Mouse (Mus musculus) lung, embryonic 15.5 days (tissue): ENCODE measurements at regions not wholly inside any gene's neighbourhood (a gene's known extent, or its start where the extent isn't known, plus 50 kb on each side); places are given as distances from the start of the nearest gene placed in this dataset.

Experiments
- ATAC-seq: fragments of 200-750 bp; cut with Nextera tagmentation; 2 replicates; pipeline ENCODE4 v1.8.0; 2017; ENCODE audit warnings: moderate number of reproducible peaks, borderline replicate concordance; ENCODE audit not compliant: low FRiP score, low TSS enrichment; ENCODE audit errors: extremely low read depth
- H3K27ac ChIP-seq: fragments of 300-500 bp; sonication (generic); 2 replicates; pipeline ENCODE4 v1.5.1; 2015; ENCODE audit warnings: moderate library complexity, mild to moderate bottlenecking, inconsistent platforms
- H3K27me3 ChIP-seq: fragments of 300-500 bp; sonication (generic); 2 replicates; pipeline ENCODE4 v1.6.1; 2015; ENCODE audit warnings: inconsistent platforms
- H3K36me3 ChIP-seq: fragments of 300-500 bp; sonication (generic); 2 replicates; pipeline ENCODE4 v1.6.1; 2015; ENCODE audit warnings: inconsistent platforms
- H3K4me1 ChIP-seq: fragments of 300-500 bp; sonication (generic); 2 replicates; pipeline ENCODE4 v1.6.1; 2015; ENCODE audit warnings: inconsistent platforms
- H3K4me2 ChIP-seq: fragments of 300-500 bp; sonication (generic); 2 replicates; pipeline ENCODE4 v1.6.1; 2015; ENCODE audit warnings: inconsistent platforms, mild to moderate bottlenecking, moderate library complexity
- H3K4me3 ChIP-seq: fragments of 300-500 bp; sonication (generic); 2 replicates; pipeline ENCODE4 v1.5.1; 2015; ENCODE audit warnings: mild to moderate bottlenecking, inconsistent platforms
- H3K9ac ChIP-seq: fragments of 300-500 bp; sonication (generic); 2 replicates; pipeline ENCODE4 v1.6.1; 2015; ENCODE audit warnings: inconsistent platforms
- H3K9me3 ChIP-seq: fragments of 300-500 bp; sonication (generic); 2 replicates; pipeline ENCODE4 v1.6.1; 2016; ENCODE audit warnings: inconsistent platforms
- WGBS: fragments of 180-500 bp; shearing (Covaris S2); methylation state at CpG from one replicate; pipeline ENCODE4 v1.1.7; 2015; 5-methylcytosine and 5-hydroxymethylcytosine counted together

DNA sequence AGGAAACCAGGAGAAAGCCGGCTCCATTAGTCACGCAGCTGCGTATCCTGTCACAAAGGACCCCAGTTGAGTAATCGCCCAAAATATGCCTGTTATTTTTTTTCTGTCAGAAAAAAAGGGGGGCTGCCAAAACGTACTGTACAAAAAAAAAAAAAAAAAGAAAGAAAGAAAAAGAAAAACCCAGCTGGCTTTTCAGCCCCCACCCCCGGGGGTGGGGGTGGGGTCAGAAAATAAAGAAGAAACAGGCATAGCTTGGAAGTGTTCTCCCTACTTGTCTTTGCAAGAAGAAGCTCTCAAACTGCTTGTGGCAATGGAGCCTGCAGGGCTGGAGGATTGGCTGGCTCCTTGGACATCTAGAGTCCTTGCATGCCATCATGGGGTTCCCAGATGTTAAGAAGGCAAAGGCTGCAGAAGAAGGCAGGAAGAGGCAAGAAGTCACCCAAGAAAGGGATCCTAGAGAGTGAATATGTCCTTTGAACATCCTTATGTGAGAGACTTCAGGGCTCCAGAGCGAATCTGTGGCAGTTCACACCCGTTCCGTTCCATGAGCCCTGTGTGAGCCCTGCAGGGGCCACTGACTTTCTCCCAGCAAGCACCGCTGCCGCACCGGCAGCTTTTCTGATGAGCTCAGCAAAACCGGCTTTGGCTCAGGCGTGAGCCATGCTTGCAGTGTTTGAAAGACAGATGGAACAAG is 98.8 kb downstream of the Zfp36l1 start:
- no peaks in the 10 kb centered on the region for H3K27me3 ChIP-seq
- H3K36me3 ChIP-seq, result no peaks in the 10 kb centered on the region
- ATAC-seq, result peak; percentile 31; the same call in 1 of the 2 replicates
- no peak overlapping the region for H3K9ac ChIP-seq
- peak overlapping the region; percentile 39 for H3K4me2 ChIP-seq
- peaks cover 71% of the 10 kb centered on the region for H3K4me1 ChIP-seq
- H3K4me3 ChIP-seq, result no peak overlapping the region
- peak overlapping the region; percentile 88 for H3K27ac ChIP-seq
- WGBS, result 20% methylated on average over 14 of the region's 14 CpGs
- no peaks in the 10 kb centered on the region for H3K9me3 ChIP-seq

DNA sequence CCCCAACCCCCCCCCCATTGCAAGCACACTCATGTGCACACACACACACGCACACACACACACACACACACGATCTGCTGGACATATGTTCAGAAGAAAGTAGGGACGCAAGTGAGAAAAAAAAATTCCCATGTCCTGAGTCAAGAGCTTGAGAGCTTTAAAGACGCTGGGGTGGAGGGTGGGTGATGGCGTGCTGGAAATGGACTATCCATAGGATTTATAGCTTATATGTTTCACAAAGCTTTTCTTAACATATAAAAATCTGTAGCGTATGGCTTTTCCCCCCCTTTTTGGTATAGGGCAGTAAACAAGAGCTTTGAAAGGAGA is 99.3 kb downstream of the Zfp36l1 start:
- peak; percentile 12; the same call in 1 of the 2 replicates for ATAC-seq
- no peaks in the 10 kb centered on the region for H3K36me3 ChIP-seq
- no peak overlapping the region for H3K9ac ChIP-seq
- H3K4me3 ChIP-seq, result no peak overlapping the region
- WGBS, result 36% methylated on average over 6 of the region's 6 CpGs
- peak overlapping the region; percentile 88 for H3K27ac ChIP-seq
- H3K4me2 ChIP-seq, result peak overlapping the region; percentile 39
- H3K27me3 ChIP-seq, result no peaks in the 10 kb centered on the region
- H3K4me1 ChIP-seq, result peaks cover 67% of the 10 kb centered on the region
- H3K9me3 ChIP-seq, result no peaks in the 10 kb centered on the region

DNA sequence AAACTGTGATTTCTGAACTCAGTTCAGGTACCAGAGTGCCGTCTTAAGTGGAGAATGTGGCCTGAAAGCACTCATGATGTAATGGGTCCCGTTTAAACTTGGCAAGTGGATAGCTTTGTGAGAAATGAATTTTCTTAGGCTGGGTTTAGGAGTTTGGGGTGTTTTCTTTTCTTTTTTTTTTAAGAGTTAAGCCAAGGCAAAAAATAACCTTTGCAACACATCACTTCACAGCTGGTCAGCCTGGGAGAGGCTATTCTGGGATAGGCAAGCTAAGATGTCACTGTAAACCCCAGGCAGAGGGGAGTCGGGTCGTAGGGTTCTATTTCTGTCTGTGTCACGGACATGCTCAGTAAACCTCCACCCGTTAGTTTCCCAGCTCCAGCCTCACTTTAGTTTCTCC is 100.9 kb downstream of the Zfp36l1 start:
- H3K27me3 ChIP-seq, result no peaks in the 10 kb centered on the region
- no peak overlapping the region for H3K9ac ChIP-seq
- 57% methylated on average over 6 of the region's 6 CpGs for WGBS
- H3K27ac ChIP-seq, result peak overlapping the region; percentile 26; the same call in 1 of the 2 replicates
- H3K36me3 ChIP-seq, result no peaks in the 10 kb centered on the region
- H3K9me3 ChIP-seq, result no peaks in the 10 kb centered on the region
- H3K4me2 ChIP-seq, result no peak overlapping the region
- peaks cover 50% of the 10 kb centered on the region for H3K4me1 ChIP-seq
- no peak for ATAC-seq
- no peak overlapping the region for H3K4me3 ChIP-seq

DNA sequence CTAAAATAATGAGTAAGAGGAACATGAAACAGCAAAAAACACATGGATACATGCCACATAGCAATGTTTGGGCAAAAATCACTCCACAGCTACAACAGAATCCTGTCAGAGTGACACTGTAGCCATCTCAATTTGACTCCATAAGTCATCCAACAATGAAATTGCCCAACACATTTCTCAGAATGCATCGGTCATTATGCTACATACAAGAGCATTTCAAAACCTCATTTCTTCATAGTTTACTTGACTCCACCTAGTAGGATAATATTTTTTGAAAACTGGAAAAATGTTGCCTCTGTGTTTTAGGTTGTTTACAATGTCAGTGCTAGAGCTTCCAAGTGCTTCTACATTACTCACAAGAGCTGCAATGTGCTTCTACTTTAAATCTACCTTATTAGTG is 101.9 kb downstream of the Zfp36l1 start:
- H3K4me2 ChIP-seq, result no peak overlapping the region
- ATAC-seq, result no peak
- no peaks in the 10 kb centered on the region for H3K9me3 ChIP-seq
- H3K4me1 ChIP-seq, result peaks cover 41% of the 10 kb centered on the region
- 0 out of 2 replicates have a peak overlapping the region, but pooled peaks have one; percentile 26 for H3K27ac ChIP-seq
- no peaks in the 10 kb centered on the region for H3K36me3 ChIP-seq
- no peak overlapping the region for H3K9ac ChIP-seq
- H3K4me3 ChIP-seq, result no peak overlapping the region
- WGBS, result 74% methylated on average over 1 of the region's 1 CpGs
- H3K27me3 ChIP-seq, result no peaks in the 10 kb centered on the region

DNA sequence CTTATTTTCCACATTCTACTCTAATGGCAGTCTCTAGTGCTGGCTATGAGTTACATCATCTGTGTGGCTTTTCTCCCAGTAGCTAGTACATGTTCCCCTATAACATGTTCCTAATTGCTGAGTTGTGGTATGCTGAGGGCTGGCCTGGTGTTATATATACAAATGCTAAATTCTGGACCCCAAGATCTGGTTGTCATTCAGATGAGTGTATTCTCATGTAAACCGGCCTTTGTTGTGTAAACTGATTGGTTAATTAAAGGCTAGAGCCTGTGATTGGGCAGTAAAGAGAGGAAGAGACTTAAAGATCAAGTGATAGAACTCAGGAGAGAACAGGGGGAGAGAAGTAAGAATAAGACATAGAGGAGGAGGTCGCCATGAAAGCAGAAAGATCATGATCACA is 102.6 kb downstream of the Zfp36l1 start:
- no peaks in the 10 kb centered on the region for H3K27me3 ChIP-seq
- no peaks in the 10 kb centered on the region for H3K9me3 ChIP-seq
- H3K9ac ChIP-seq, result no peak overlapping the region
- 64% methylated on average over 2 of the region's 2 CpGs for WGBS
- no peak overlapping the region for H3K4me3 ChIP-seq
- peaks cover 40% of the 10 kb centered on the region for H3K4me1 ChIP-seq
- ATAC-seq, result no peak
- no peaks in the 10 kb centered on the region for H3K36me3 ChIP-seq
- no peak overlapping the region for H3K4me2 ChIP-seq
- no peak overlapping the region for H3K27ac ChIP-seq

DNA sequence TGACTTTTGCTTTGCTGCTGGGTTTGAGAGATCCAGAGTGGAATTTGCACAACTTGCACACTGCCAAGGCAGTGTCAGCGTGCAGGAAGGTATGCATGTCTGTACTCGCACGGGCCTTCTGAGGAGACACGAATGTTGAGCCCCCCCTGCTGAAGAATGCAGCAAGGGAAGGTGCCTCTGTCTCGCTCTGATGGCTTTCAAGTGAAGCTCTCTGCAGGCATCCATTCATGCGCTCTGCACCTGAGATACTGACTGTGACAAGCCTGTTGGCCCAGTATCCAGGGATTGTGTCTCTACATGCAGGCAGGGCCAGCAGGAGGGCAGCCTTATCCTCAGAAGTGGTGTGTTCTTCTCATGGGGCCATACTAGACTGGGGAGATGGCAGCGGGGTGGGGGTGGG is 105.0 kb downstream of the Zfp36l1 start:
- Histone ChIP-seq H3K4me3 (no peak overlapping the region), H3K9me3 (no peaks in the 10 kb centered on the region), H3K27ac (no peak overlapping the region), H3K27me3 (no peaks in the 10 kb centered on the region), H3K4me1 (peaks cover 18% of the 10 kb centered on the region), H3K4me2 (no peak overlapping the region), H3K36me3 (no peaks in the 10 kb centered on the region), H3K9ac (no peak overlapping the region)
- WGBS, result 55% methylated on average over 7 of the region's 7 CpGs
- ATAC-seq, result no peak

DNA sequence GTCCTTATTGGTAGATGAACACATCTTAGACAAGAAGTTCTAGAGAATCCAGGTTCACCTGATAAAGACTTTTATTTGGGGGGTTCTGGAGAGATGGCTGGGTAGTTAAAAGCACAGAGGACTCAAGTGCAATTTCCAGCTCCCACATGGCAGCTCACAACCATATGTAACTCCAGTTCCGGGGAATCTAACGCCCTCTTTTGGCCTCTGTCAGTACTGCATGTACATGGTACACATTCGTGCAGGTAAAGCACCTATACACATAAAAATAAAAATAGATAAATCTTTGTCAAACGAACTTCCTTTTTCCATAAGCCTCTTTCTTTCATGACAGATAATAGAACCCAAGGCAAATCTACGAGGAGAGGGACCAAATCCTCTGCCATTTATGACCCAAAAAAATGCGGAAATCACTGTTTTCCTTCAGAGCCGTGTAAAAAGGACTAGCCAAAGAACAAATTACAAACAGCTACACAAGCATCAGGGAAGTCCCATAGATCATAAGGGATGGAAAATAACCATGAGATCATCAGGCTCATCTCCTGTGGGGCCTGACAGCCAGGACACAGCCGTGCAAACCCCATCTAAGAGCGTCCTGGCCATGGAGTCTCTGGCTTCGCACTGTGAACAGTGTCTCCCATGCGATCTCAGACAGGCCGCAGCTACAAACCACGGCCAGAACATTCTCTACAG is 107.4 kb downstream of the Zfp36l1 start:
- no peak overlapping the region for H3K27ac ChIP-seq

DNA sequence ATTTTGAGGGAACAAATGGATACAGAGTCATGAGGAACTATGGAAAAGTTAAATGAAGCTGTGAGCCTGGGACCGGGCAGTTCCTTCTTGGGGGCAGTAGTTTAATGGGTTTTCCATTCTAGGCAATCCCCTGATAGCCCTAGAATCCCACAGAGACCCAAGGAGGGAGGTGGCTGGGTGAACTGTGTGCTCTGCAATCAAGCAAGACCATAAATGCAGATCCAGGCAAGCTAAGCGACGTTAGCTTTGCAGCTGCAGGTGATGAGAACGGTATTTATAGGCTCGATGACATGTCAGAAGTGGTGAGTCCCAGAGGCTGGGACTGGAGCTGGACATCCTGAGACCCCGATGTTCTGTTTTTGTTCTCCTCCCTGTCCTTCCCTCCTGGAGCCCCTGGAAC is 108.2 kb downstream of the Zfp36l1 start:
- no peak for ATAC-seq
- Histone ChIP-seq H3K9ac (no peak overlapping the region), H3K4me3 (no peak overlapping the region), H3K4me1 (peaks cover 17% of the 10 kb centered on the region), H3K27ac (no peak overlapping the region), H3K27me3 (no peaks in the 10 kb centered on the region), H3K4me2 (no peak overlapping the region), H3K9me3 (no peaks in the 10 kb centered on the region), H3K36me3 (no peaks in the 10 kb centered on the region)
- 69% methylated on average over 6 of the region's 6 CpGs for WGBS

More for the DNA sequence above, 107.4 kb downstream of the Zfp36l1 start:
- no peak for ATAC-seq
- no peaks in the 10 kb centered on the region for H3K36me3 ChIP-seq
- peaks cover 17% of the 10 kb centered on the region for H3K4me1 ChIP-seq
- H3K4me3 ChIP-seq, result no peak overlapping the region
- WGBS, result 78% methylated on average over 13 of the region's 13 CpGs
- H3K4me2 ChIP-seq, result no peak overlapping the region
- H3K27me3 ChIP-seq, result no peaks in the 10 kb centered on the region
- no peak overlapping the region for H3K9ac ChIP-seq
- H3K9me3 ChIP-seq, result no peaks in the 10 kb centered on the region

DNA sequence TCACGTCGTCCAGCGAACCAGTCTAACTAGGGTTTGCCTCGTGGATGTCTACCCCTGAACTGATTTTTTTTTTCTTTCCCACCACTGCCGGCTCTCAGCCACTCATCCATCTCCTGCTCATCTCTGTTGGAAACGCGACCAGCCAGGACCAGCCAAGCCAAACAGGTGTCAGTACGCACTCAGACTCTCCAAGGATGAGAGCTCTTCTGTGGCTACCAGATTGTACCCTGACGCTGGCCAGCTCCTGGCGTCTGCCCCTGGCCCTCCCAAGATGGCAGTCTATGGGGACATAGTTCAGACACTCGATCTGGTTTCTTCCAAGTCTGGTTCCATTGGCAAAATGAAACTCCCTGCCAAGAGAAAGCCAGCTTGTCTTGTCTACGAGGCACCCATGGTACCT is 109.3 kb downstream of the Zfp36l1 start:
- H3K4me2 ChIP-seq, result no peak overlapping the region
- no peak for ATAC-seq
- no peaks in the 10 kb centered on the region for H3K27me3 ChIP-seq
- H3K4me1 ChIP-seq, result peaks cover 24% of the 10 kb centered on the region
- no peaks in the 10 kb centered on the region for H3K36me3 ChIP-seq
- no peaks in the 10 kb centered on the region for H3K9me3 ChIP-seq
- H3K27ac ChIP-seq, result no peak overlapping the region
- no peak overlapping the region for H3K4me3 ChIP-seq
- 80% methylated on average over 12 of the region's 12 CpGs for WGBS
- H3K9ac ChIP-seq, result no peak overlapping the region

DNA sequence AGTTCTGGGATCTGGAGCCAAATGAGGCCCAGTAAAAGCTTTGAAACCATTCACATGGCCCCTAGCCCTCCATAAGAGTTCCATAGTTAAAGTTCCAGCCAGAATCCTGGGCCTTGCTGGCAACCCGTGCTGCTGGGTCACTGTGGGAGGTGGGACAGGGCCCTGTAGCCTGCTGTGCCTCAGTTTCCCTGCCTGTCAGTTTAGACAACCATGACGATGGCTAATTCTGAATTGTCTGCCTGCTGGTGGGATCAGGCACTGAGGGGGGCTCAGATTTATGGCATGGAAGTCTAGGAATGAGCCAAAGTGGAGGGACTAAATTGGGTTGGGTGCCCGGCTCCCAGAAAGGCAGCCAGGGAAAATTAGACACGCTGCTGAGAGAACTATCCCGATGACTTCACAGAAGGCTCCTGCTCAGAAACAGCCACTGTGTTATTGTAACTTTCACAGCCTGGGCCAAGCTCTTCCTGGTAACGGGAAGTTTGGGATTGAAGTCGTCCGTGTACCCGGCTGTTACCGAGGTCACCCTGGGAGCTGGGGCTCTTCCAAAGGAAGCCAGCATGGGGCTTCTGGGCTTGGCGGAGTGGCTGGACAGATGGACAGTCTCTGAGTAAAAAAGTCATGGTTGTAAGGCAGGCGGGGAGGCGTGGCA is 110.2 kb downstream of the Zfp36l1 start:
- H3K27me3 ChIP-seq, result no peaks in the 10 kb centered on the region
- H3K9me3 ChIP-seq, result no peaks in the 10 kb centered on the region
- no peak overlapping the region for H3K9ac ChIP-seq
- no peak overlapping the region for H3K4me3 ChIP-seq
- peaks cover 31% of the 10 kb centered on the region for H3K4me1 ChIP-seq
- 73% methylated on average over 13 of the region's 13 CpGs for WGBS
- peak overlapping the region; percentile 70 for H3K27ac ChIP-seq
- no peak for ATAC-seq
- H3K36me3 ChIP-seq, result no peaks in the 10 kb centered on the region
- no peak overlapping the region for H3K4me2 ChIP-seq

DNA sequence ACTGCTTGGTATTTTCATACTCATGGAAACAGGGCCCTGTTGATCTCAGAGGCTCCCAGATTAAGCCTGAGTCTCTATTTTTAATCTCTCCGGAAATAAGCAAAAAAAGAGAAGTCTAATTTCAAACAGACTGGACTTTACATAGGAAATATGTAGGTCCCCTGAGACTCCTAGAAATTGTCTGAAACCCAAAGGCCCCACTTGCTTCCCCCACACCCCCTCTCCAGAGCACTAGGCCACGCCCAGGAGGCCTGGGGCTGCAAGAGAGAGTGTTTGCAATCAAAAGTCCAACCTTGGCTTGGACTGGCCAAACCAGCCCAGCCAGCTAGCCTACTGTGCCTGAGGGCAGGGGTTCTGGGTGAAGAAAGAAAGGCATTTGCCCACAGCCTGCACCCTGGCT is 111.0 kb downstream of the Zfp36l1 start:
- ATAC-seq, result peak; percentile 78
- no peak overlapping the region for H3K9ac ChIP-seq
- peaks cover 34% of the 10 kb centered on the region for H3K4me1 ChIP-seq
- no peak overlapping the region for H3K4me3 ChIP-seq
- peak overlapping the region; percentile 70 for H3K27ac ChIP-seq
- H3K4me2 ChIP-seq, result no peak overlapping the region
- H3K36me3 ChIP-seq, result no peaks in the 10 kb centered on the region
- WGBS, result 47% methylated on average over 2 of the region's 2 CpGs
- H3K9me3 ChIP-seq, result no peaks in the 10 kb centered on the region
- H3K27me3 ChIP-seq, result no peaks in the 10 kb centered on the region

DNA sequence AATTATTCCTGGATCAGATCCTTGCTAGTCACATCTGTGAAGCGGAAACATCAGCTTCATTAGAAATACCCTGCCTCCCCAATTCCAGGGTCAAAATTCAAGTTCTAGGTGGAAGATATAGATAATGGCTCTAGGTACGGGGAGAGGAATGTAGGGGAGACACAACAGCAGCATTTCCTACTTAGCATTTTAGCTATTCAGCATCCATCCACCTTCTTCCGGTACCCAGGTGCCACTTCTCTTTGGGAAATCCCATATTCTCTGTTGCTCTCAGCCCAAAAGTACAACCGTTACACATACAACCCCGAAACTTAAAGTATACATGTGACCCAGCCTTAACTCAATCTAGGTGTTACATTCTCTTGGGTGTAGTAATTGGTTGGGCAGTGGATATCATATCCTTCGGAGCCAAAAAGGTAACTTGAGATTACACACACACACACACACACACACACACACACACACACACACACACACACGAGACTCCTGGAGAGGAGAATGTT is 112.9 kb downstream of the Zfp36l1 start:
- H3K4me2 ChIP-seq, result no peak overlapping the region
- peaks cover 44% of the 10 kb centered on the region for H3K4me1 ChIP-seq
- no peak overlapping the region for H3K4me3 ChIP-seq
- H3K36me3 ChIP-seq, result no peaks in the 10 kb centered on the region
- no peak overlapping the region for H3K27ac ChIP-seq
- 87% methylated on average over 7 of the region's 7 CpGs for WGBS
- H3K27me3 ChIP-seq, result no peaks in the 10 kb centered on the region
- H3K9me3 ChIP-seq, result no peaks in the 10 kb centered on the region
- ATAC-seq, result no peak
- no peak overlapping the region for H3K9ac ChIP-seq
